Mouse (Mus musculus) spleen, postnatal 4 days (tissue): ENCODE measurements around the gene Ttc8.

ENCODE experiments used
- DNase-seq, 2 experiments: peaks; one replicate each; pipeline ENCODE4 v3.0.0; 2022; ENCODE audit warnings: low spot score in 2 of 2

Ttc8 gene

GRCm38 (mm10) chr12:99028665-99029064 lies 108.3 kb downstream of the Ttc8 start:
- no peak for DNase-seq

DNA sequence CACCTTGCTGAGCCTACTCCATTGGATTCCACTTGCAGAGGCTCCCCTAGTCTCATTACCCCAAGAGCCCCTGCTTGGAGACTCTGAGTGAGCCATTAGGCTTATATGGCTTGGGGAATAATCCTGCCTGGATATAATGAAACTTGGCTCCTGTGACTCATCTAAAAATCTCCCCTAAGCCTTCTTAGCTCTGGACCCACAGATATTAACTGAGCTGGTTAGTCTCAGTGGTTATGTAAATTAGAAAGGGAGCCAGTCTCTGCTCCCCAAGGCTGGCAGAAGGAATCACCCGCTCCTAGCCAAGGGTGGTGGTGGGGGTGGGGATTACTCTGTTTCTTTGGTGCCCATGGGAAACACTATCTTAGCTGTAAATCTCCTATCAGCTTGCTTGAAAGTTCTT lies 109.6 kb downstream of the Ttc8 start:
- DNase-seq, result no peak
